Mouse (Mus musculus): ENCODE measurements at regions not wholly inside any gene's neighbourhood (a gene's known extent, or its start where the extent isn't known, plus 50 kb on each side); places are given as distances from the start of the nearest gene placed in this dataset.

DNA sequence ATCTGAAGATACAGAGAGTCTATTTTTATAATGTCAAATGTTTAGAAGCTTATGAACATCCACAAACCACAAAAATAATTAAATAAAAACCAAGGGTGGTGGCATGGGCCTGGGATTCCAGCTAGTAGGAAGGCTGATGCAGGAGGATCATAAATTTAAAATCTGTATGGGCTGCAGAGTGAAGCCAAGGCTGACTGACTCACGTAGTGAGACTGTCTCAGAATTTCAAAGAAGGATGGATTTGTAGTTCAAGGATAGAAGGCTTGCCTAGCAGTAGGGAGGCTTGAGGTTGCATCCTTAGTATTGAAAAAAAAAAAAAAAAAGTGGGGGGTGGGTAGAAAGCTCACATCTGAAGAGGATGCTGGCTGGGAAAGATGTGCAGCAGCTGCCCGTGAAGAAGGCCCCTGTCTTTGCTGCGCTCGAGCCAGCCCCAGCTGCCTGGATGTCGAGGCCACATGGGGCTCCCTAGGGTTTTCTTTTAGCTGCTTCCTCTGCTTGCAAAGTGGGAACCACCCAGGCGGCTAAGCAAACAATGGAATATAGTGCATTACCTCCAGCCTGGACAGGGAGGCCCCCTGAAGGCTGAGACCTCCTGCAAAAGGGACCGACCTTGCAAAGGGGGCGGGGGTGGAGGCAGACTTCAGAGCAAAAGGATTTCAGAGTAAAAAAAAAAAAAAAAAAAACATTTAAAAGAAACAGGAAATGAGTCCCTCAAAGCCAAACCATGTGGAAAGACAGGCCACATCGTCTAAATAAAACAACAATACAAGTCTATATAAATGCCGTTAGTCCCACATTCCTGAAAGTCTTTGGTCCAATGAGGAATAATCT is 101.3 kb downstream of the Tmco5 start:
- peak; percentile 11 for DNase-seq

DNA sequence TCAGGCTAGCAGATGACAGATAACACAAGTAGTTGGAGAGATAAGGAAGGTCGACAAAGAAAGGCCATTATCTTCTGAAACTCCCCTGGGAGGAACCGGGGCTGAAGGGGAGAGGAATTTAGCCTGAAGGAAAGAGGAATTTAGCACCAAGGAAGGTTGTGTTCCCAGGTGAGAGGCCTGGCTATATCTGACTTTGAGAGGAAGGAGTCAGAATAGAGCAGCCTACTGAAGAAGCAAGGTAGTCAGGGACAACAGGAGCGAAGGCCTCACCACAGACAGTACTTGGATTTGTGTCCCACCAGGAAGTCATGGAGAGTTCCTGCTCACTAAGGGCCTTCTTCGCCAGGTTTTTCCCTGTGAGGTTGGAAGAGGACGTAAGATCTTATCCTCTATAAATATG is 102.2 kb downstream of the Tmco5 start:
- no peak for DNase-seq

DNA sequence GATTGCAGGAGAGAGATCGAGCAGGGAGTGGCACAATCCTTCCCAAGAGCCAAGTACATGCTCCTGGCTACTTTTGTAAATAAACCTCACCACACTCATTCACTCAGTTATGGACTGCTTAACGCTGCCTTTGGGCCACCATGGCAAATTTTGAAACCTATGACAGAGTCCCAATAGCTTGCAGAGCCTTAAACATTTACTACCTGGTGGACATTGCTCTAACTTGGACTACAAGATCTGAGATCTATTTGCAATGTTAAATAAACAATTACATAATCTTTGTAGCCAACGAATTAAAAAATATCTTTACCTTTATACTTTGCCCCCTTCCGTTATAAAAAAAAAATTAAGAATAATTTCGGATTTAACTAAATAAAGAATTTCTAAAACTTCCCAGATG is 104.9 kb downstream of the Tmco5 start:
- no peak for DNase-seq

DNA sequence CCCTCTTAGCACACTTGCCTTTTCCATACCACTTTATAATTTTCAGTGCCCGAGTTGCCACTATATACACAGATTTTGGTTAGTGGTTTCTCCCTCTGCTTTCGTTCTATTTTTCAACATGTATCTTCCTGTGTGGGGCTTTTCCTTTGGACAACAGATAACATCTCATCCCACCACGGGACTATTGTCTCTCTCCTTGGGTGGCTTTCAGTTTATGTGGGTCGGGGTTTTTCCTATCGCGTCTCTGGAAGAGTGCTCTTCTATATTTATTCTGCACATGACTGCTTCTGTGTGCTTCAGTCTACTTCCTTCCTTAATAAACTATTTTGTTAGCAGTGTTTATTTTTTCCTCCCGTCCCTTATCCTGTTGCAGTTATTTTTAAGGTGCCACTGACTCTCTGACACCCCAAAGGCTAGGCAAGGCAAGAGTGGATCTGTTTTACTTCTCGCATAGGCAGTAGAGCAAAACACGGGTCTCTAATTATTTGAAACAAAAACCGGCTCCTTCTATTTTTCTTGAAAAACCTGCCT is 105.4 kb downstream of the Tmco5 start:
- DNase-seq, result no peak

DNA sequence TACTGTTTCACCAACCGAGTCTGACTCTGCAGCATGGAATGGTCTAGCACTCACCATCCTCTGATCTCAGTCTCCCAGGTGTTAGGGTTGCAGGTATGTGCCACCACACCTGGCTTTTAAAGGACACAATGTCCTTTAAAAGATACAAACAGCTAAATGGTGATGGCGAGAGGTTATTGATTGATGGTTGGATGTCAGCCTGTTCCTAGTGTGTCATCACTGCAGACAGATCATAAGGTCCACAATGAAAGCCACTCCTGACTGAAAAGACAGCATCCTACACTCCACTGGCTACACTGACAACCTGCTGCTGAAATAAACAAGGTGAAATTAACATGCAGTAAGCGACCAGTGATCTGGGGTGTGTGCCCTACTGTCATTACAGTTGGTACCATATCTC is 106.1 kb downstream of the Tmco5 start:
- no peak for DNase-seq

DNA sequence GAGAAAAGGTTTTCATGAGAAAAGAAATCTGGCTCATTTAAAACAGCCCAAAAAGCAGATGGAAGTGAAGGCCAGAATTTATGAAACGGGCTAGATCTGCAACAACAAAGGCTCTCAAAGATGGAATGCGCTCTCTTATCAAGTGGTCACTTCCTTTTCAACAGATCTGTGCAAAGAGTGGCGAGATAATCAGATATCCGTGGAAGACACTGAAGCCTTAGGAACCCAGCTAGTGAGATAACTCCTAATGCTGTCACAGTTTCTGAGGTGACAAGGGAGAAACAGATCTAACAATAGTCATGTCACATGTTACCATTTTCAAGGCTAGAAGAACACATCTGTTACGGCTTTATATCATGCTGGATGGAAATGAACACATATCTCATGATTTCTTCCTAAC is 107.1 kb downstream of the Tmco5 start:
- no peak for DNase-seq

DNA sequence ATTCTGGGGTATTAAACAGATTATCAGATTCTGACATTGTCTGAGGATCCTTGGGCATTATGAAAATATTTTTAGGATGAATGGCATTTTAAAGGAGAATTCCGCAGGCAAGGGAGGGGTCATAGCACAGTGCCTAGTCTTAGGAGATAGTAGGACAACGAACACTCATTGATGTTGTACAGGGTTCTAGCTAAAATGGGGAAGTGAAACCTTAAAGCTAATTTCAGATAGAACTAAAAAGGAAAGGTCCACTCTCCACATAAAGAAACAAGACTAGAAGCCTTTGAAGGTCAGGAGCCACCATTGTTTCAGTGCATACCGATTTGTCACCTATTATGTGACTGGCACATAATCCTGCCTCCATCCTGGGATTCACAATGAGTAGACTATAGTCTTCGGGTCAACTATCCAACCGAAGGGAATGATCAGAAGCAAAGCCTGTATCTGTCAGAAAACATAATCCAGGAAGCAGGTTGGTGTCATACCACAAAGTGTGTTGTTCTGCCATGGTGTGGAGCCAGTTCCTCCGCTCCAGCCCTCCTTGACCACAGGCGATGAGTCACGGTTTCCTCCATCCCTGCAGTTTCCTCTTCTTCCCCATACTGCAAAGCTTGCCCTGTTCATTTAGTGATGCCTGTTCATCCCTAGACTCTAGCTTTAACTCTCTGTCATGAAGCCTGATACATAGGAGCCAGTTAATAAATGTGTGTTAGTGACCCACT is 110.6 kb downstream of the Tmco5 start:
- DNase-seq, result no peak

DNA sequence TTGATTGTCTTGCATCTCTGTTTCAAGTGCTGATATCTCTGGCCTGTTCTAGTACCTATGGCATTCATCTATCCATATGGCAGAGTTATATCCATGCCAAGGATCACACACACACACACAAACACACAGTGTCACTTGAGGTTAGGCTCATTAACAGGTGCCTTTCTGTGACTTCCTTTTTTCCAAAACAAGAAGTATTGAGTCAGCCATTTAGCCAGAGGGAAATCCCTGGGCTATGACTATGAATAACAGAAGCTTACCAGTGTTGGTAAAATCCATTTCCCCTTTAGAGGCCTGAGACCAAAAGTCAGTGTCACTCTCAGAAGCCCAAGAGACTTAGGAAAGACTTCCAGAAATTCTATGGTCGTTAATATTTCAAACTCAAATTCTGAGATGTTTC is 111.6 kb downstream of the Tmco5 start:
- DNase-seq, result no peak

DNA sequence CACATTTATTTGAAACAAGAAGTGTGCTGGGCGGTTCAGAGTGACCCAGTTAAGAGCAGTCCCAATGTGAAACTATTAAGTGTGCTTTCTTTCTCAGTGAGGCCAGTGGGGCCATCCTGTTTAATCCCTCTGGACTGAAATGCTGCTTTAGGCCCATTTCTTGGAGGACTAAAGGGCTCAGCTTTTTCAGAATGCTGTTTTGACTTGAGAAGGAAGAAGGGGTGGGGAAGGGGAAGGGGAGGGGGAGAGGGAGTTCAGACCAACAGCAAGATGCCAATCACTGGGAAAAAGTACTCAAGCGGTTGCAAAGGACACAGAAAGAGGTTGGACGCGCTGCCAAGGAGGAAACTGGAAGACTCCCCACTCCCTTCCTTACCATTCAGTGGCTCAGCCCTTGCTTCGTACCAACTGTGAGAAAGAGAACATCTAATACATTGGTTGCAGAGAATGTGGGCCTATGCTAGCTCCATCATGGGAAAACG is 113.1 kb downstream of the Tmco5 start:
- DNase-seq, result no peak

DNA sequence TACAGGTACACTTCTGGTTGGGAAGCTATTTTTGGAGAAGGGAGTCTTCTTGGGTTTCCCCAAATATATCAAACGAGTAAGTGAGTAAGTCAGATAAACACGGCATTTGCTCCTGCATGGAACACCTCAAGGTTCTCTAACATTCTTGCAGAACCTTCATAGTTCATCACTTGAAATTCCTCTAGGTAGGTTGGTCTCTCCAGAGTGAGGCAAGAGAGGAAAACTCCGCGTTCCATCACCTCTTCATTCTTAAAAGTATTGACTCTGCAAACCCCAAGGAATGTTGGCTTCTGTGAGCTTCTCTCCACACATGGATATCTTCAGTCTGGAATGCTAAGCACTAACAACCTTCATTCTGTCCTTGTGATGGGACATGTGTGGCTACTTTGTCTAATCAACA is 115.2 kb downstream of the Tmco5 start:
- DNase-seq, result no peak

DNA sequence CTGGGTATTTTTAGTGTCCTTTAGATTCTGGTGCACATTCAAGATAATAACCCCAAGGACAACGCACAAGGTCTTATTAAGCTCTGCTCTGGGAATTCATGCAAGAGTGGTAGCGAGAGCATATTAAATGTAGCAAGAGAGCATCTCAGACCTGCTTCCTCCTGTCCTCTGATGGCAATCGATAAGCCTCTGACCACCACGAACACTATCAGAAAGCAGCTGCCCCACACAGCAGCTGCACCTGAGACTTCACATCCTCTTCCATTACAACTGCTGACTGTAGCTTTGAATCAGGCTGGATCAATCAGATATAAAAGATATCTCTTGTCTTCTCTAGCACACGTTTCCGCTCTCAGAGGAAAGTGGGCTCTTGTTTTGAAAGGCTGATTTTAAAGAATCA is 117.8 kb downstream of the Tmco5 start:
- DNase-seq, result no peak

DNA sequence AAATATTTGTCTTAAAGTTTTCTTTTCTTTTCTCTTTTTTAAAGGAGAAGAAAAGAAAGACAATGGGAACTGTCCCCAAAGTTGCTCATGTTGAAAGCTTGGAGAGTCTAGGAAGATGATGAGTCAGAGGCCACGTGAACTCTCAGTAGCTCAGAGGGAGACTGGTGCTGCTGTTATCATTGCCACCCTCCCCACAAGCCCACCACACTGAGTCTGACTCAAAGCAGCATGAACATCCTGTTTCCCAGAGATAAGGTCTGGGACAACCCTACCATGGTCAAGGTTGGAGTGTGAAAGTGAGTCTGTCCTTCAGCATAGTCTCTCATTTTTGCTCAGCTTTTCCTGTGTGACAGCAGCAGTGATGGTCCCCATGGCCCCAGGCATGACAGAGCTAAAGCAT is 120.3 kb downstream of the Tmco5 start:
- no peak for DNase-seq

DNA sequence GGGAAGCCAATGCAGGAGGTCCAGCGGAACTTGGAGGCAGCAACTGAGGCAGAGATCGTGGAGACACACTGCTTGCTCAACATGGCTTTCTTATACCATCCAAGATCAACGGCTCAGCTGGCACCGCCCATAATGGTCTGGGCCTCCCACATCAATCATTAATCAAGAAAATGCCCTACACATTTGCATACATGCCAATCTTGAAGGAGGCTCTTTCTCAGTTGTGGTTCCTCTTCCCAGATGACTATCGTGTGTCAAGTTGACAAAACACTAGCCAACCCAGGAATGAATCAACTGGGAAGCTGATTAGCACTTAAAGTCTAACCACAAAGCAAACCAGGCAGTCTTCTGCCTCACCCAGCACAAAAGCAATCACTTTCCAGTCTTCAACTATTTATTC is 121.1 kb downstream of the Tmco5 start:
- no peak for DNase-seq

DNA sequence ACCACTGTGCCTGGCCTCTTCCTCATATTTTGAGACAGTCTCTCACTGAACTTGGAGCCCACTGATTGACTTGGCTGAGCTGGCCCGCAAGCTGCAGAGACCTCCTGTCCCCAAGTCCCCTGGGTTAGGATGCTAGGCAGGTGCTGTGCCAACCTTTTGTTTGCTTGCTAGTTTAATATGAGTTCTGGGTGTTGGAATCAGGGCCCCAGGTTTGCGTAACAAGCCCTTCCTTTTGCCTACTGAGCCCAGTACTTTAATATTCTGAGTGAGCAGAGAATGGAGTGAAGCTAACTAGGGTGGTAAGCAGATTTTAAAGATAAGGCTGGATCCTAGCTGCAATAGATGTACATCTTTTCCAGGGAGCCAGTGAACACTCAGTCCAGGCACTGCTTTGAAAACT is 117.2 kb upstream of the Spred1 start:
- DNase-seq, result no peak

DNA sequence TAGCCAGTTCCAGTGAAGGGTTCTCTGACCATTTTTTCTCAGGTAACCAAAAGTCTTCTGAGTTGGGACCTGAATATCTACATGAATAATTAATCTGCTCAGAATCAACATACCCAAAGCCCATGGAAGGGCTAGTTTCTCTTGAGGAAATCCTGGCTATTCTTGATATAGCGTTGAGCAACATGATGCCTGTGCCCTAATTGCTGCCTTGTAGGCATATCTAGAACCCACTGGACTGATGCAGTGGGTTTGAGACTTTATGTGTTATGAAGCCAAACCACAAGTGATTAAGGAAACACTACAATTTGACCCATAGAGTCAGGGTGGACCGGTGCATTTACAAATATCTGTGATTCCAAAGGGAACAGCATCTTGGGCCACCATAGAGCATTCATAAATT is 114.3 kb upstream of the Spred1 start:
- no peak for DNase-seq

DNA sequence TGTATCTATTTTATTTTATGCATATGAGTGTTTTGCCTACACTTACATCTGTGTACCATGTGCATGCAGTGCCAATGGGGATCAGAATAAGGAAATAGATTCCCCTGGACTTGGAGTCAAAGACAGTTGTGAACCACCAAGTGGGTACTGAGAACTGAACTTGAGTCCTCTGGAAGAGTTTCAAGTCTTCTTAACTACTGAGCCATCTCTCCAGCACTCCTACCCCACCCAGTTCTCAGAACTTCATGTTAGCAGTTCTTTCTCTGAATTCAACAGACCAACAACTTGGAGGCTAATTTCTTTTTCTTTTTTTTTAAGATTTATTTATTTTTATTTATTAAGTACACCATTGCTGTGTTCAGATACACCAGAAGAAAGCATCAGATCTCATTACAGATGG is 112.3 kb upstream of the Spred1 start:
- no peak for DNase-seq

DNA sequence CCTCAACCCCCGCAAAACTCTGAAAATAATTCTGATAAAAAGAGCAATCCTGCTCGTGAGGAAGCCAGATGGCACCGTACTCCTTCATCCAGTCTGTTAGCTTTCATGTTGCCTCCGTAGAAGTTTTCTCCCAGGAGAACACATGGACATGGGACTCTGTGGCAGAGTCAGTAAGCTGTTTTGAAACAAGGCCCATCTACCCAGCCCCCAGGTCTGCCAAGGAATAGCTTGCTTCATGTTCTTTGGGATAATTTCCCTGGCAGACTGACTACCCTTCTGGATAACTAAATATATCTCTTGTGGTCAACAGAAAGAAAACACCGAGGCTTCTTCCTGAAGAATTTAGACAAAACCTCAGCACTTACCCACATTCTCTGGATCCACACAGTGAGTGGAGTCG is 111.2 kb upstream of the Spred1 start:
- no peak for DNase-seq

DNA sequence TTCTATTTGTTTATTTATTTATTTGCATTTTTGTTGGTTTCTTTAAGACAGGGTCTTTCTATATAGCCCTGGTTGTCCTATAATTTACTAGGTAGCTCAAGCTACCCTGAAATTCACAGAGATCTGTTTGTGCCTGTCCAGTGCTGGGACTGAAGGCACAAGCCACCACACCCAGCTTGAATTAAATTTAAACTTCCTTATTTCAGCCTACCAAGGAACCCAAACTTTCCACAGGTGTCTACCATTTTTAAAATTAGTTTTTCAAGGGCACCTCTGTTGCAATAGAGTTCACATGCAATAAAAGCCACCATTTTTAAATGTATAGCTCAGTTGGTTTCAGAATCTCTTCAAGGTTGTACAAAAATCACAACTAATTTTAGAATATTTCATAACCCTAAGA is 110.2 kb upstream of the Spred1 start:
- DNase-seq, result no peak

DNA sequence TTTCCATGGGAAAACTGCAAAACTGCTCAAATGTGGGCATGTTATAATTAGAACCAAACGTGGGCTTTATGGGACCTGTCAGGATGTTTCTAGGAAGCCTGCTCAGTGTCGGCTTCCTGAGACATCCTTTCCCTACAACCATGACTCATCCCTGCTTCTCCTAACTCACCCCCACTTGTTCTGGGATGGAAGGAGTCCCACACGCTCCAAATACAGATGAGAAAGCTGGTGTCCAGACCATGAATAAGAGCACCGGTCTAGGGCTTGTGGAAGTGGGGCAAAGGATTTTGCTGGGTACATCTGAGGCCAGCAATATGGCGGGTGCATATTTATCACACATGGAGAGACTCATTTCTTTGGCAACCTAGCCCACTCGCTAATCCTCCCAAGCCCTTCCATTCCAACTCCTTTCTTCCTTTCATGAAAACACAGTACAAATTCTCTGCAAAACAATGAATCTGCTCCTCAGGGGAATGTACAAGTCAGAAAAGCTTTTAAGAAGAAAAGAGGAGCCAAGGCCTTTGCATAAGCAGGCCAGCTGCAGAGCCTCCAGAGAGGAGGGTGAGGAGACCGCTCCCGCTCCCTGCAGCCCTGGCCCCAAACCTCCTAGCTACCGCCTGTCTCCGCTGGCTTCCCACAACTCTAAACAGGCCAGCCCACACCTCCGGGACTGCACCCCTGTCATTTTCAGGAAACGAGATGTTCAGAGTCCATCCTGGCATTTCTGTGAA is 103.1 kb upstream of the Spred1 start:
- DNase-seq, result peak; percentile 3

DNA sequence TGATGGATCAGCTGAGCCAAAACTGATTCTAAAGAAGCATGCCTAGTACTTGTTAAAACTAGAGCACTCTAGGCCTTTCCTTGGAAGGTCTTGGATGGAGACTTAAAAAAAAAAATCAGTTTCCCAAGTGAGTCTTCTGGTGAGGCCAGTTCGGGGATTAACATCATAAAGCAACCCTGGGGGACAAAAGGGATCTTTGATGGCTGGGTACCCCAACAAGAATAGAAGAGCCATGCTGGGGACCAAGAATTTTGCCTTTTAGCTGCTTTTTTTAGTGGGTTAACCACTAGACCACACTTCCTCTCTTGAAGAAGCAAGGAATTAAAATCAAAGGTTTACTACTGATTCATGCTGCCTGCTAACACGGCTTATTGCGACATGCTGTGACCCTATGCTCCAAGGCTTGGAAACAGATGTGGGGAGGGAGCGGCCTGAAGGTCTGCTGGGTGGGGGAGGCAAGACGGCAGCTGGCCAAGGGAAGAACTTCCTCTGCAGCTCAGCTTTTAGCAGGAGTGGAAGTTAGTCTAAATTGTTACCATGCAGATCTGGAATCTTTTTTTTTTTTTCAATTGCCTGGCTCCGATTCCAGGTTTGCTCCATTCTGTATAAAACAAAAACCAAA is 102.1 kb upstream of the Spred1 start:
- DNase-seq, result peak; percentile 12

DNA sequence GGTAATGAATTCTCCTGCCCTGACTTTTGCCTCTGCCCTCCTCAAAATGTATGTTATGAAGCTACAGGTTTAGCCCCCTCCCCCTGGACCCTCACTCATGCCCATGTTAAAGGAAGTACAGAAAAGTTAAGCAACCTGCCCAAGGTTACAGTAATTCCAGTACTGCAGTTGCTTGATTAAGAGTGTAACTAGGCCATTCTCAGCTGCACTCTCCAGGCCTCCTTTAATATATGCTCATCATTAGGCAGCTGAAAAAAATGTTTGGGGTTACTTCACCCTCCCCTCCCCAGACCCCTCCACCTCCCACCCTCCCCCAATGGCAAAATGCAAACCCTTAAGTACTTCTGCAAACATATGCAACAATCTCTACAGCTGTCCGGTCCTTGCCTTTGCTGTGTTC is 101.6 kb upstream of the Spred1 start:
- no peak for DNase-seq

DNA sequence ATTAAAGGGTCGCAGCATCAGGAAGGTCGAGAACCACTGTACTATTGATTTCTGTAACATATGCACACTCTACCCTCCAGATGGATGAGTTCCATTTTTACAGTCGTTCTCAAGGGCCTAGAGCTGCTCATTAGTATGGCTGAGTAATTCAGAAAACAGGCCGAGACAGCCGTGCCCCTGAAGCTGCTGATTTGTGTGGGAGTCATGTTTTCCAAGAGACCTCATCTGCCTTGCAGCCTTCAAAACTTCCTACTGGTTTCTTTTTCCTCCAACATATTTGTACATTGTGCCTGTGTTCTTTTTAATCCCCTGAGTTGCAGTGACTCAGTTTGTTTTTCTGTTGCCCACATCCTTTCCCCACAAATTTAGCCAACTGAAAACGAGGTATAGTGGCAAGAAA is 99.4 kb upstream of the Spred1 start:
- DNase-seq, result no peak

DNA sequence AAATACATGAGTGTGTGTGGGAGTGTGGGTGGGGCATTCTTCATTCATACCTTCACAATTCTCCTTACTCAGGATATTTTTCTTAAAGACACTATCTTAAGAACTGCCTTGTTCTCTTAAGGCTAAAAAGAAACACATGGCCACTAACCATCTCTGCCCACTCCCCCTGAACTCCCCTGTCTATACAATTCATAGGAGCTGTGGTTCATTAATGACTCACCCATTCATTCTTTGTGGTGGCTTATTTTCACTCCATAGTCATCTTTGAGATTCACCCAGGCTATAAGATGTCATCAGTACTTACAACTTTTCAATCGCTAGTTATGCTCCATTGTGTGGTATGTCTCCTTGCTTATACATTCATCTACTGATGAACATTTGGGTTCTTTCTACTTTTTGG is 97.7 kb upstream of the Spred1 start:
- DNase-seq, result no peak
